Mouse (Mus musculus) liver, embryonic 16.5 days (tissue): Measurements from ENCODE around the gene Rapgef5. TPM values are rescaled to one million over a fixed set of nuclear protein-coding genes. Genes with fewer than 3 reads are reported as not detected.

Experiments
- ATAC-seq: fragments of 200-750 bp; cut with Nextera tagmentation; 2 replicates; pipeline ENCODE4 v1.8.0; 2017; ENCODE audit warnings: low read depth, mild to moderate bottlenecking, moderate number of reproducible peaks, moderate library complexity
- H3K27ac ChIP-seq: fragments of 300-500 bp; sonication (generic); 2 replicates; pipeline ENCODE4 v1.5.1; 2014; ENCODE audit warnings: mild to moderate bottlenecking, low read length
- H3K27me3 ChIP-seq: fragments of 300-500 bp; sonication (generic); 2 replicates; pipeline ENCODE4 v1.6.1; 2014; ENCODE audit warnings: low read depth, low read length, mixed read lengths; ENCODE audit not compliant: control insufficient read depth, insufficient read depth
- H3K36me3 ChIP-seq: fragments of 300-500 bp; sonication (generic); 2 replicates; pipeline ENCODE4 v1.6.1; 2014; ENCODE audit warnings: mild to moderate bottlenecking; ENCODE audit not compliant: control insufficient read depth, insufficient read depth
- H3K4me1 ChIP-seq: fragments of 300-500 bp; sonication (generic); 2 replicates; pipeline ENCODE4 v1.6.1; 2014; ENCODE audit warnings: low read depth, low read length, mixed read lengths; ENCODE audit not compliant: control insufficient read depth
- H3K4me2 ChIP-seq: fragments of 300-500 bp; sonication (generic); 2 replicates; pipeline ENCODE4 v1.6.1; 2014; ENCODE audit warnings: low read depth, low read length, mixed read lengths
- H3K4me3 ChIP-seq: fragments of 300-500 bp; sonication (generic); 2 replicates; pipeline ENCODE4 v1.5.1; 2014; ENCODE audit warnings: low read depth, mild to moderate bottlenecking, low read length
- H3K9ac ChIP-seq: fragments of 300-500 bp; sonication (generic); 2 replicates; pipeline ENCODE4 v1.6.1; 2014; ENCODE audit warnings: low read depth, low read length
- H3K9me3 ChIP-seq: fragments of 300-500 bp; sonication (generic); replicated peaks from 2 replicates; pipeline ENCODE4 v1.6.1; 2016; ENCODE audit warnings: low read length; ENCODE audit not compliant: control insufficient read depth
- WGBS: fragments of 180-500 bp; shearing (Covaris S2); extraction: QIAGEN DNeasy Blood & Tissue Kit; methylation state at CpG from one replicate; pipeline ENCODE4 v1.1.7; 2014; ENCODE audit not compliant: insufficient replicate concordance; 5-methylcytosine and 5-hydroxymethylcytosine counted together
- polyA plus RNA-seq: library from polyadenylated mRNA; unstranded; fragments of >200 nt; fragmentation: Nextera tagmentation; extraction: Ambion mirVana; gene quantifications from 2 replicates; pipeline ENCODE4 v1.2.1, GENCODE M21; 2015

Rapgef5 gene
- polyA plus RNA-seq, 1 experiment from 2014 or later = 2.2 TPM

GRCm38 (mm10) chr12:117807637-117808036 lies 291.4 kb downstream of the Rapgef5 start:
- H3K27ac ChIP-seq = no peak overlapping the region
- H3K9me3 ChIP-seq = no peaks in the 10 kb centered on the region
- WGBS = 33% methylated on average over 12 of the region's 12 CpGs
- H3K4me3 ChIP-seq = no peak overlapping the region
- no peak overlapping the region for H3K4me2 ChIP-seq
- ATAC-seq = no peak
- H3K36me3 ChIP-seq = no peaks in the 10 kb centered on the region
- no peaks in the 10 kb centered on the region for H3K4me1 ChIP-seq
- no peak overlapping the region for H3K9ac ChIP-seq
- H3K27me3 ChIP-seq = no peaks in the 10 kb centered on the region

GRCm38 (mm10) chr12:117808355-117809326 lies 292.4 kb downstream of the Rapgef5 start:
- H3K9me3 ChIP-seq = no peaks in the 10 kb centered on the region
- no peak overlapping the region for H3K4me2 ChIP-seq
- no peaks in the 10 kb centered on the region for H3K4me1 ChIP-seq
- H3K36me3 ChIP-seq = no peaks in the 10 kb centered on the region
- no peak overlapping the region for H3K27ac ChIP-seq
- no peaks in the 10 kb centered on the region for H3K27me3 ChIP-seq
- 48% methylated on average over 17 of the region's 17 CpGs for WGBS
- H3K4me3 ChIP-seq = no peak overlapping the region
- ATAC-seq = no peak
- no peak overlapping the region for H3K9ac ChIP-seq
